Mouse (Mus musculus) megakaryocyte, embryonic 14.5 days (primary cell): ENCODE data around the gene Sh3gl2.

ENCODE experiments used
- FLI1 ChIP-seq: IDR thresholded peaks from 2 replicates; pipeline ENCODE4 v1.6.1; 2012; ENCODE audit warnings: low read length, inconsistent platforms, mixed read lengths
- GATA1 ChIP-seq: IDR thresholded peaks from 3 replicates; pipeline ENCODE4 v1.6.1; 2012; ENCODE audit warnings: mixed read lengths, low read length, inconsistent platforms, borderline replicate concordance

DNA sequence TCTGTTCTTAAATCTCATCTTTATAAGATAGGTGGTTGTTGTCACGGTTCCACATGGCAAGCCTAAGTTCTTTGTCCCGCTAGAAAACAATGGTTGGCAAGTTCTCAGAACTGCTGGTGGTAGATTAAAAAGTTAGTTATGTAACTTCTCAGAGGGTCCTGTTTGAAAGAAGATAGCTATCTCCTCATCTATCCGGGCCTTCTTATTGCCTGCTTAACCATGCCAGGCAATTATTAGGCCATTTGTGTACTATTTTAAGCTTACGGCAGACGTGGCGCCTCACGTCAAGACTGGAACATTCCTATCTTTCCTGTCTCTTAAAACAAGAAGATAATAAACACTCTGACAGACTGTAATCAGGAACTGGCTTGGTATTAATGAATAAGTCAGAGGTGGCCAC lies 424.5 kb downstream of the Sh3gl2 start:
- no peak for TF ChIP-seq GATA1
- no peak for TF ChIP-seq FLI1
